Mouse (Mus musculus): Measurements from ENCODE around the gene Pisd.
"Not testable (repeated sequence)": the region's sequence is repeated elsewhere in the genome, so short reads cannot be mapped to it uniquely, and the experiment has no call there.

Pisd gene

DNA sequence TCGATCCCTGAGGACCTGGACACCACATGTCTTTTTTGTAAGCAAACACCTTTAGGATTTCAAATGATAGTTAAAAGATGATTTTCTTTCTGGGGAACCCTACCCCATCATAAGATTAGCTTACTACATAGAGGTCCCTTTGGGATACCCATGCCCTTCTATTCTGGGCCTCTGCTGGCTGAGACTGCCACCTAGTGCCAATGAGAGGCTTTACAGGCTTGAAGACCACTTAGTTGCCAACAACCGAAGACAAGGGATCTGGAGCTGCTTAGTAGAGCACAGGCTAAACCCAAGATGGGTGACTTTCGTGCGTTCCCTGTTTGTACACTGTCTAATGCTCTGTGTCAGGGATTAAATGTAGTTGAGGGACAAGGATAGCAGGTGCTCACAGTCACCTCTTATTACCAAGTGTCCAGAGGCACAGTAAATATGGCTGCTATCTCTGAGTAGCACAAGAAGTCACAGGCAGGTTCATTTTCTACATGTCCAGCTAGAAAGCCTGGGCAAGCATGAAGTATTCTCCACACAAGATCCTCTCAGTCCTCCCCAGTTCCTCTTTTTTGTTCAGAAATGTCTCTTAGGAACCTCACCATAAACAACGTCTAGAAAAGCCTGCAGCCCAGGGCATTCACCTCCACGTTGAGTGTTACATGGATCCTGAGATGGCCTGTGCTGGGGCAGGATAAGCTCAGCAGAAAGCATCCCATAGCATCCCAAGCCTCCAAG is 37.6 kb downstream of the Pisd start:
- peak; percentile 20 for DNase-seq (ENCODE audit: extremely low read depth, insufficient read length, low spot score)

DNA sequence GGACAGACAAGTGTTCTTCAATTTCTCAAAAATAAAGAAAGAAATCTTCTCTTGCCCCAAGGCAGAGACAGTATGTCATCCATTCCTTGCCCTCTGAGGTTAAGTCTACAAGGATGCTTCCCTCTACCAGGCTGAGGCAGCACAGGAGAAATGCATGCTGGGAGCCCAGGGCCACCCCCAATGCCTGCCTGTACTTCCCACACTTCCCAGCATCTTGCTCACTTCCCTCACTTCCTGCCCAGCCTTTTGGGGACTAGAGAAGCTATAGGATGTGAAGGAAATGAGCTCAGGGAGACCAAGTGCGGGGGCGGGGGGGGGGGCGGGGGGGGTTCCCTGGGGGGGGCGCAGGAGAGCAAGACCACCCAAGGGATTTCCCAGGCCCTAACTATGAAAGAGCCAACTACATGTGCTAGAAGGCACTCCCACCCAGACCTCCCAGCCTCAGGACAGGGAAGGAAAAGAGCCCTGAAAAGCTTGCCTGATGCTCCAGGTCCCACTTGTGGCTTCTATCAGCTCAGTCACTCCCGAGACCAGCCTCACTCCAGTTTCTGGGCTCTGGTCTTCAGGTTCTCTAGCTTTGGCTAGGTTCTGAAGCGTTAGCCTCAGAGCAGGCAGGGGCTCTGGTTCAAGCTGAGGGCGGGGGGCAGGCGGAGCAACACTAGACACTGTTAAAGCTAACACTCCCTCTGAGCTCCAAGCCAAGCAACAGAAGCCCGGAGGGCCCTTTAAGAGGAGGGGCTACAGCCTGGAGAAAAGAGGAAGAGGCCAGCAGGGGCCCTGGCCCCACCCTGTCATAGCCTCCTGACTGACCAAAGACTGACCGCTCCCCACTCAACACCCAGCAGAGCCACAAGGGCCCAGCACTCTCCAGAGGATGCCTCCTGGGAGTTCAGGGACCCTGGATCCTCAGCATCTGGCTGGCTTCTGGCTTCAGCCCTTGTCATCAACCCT is 39.5 kb downstream of the Pisd start:
- DNase-seq (ENCODE audit: extremely low read depth, insufficient read length, low spot score): peak; percentile 82

DNA sequence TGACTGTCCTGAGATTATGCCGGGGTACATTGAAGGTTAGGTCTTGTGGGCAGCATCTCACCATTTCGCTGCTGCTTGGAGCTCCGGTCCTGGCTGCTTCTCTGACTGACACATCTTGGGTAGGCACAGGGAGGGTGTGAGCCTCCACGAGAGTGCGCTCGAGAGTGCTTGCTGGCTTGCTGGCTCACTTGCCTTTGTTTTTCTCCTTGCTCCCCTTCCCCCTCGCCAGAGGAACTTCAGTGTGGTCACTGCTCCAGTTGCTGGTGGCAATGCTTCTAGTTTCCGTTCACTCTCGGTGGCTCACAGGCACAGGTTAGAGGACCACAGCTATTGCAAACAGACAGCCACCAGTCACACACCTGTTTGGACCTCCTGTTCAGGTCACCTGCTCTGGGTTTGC is 43.3 kb downstream of the Pisd start:
- DNase-seq (ENCODE audit: extremely low read depth, insufficient read length, low spot score): no peak

DNA sequence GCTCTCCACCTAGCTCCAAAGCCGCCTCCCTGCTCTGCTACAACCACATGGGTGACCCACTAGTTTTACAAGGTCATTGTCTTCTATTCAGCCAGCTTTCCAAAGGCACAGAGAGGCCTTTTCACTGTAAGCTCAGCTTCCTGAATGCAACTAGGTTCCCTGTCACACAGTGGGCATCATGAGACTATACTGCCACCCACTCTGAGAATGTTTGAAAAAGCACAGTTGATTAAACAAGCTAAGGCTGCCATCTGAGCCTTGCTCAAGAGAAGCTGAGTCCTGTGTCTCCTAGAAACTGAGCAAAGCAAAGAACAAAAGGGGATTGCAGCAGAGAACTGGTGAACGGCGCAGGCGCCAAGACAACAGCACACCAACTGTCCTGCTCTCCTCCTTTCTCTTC is 44.1 kb downstream of the Pisd start:
- DNase-seq (ENCODE audit: extremely low read depth, insufficient read length, low spot score): not testable (repeated sequence)

DNA sequence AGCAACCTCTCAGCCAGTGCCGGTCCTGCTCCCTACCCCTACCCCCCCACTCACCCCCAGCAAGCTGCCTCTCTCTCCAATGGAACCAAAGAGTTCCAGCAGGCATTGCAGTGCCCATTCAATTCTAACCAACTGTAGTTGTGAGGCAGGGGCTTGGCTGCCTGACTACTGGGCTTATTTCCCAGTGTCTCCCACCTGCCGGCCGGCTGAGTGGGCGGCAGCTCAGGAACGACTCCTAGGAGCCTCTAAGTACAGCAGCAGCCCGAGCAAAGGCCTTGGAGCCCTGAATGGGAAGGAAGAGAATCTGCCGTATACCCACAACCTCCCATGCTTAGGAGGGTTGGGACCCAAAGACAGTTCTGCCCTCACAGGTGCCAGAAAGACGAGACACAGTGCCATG is 44.6 kb downstream of the Pisd start:
- not testable (repeated sequence) for DNase-seq (ENCODE audit: extremely low read depth, insufficient read length, low spot score)

DNA sequence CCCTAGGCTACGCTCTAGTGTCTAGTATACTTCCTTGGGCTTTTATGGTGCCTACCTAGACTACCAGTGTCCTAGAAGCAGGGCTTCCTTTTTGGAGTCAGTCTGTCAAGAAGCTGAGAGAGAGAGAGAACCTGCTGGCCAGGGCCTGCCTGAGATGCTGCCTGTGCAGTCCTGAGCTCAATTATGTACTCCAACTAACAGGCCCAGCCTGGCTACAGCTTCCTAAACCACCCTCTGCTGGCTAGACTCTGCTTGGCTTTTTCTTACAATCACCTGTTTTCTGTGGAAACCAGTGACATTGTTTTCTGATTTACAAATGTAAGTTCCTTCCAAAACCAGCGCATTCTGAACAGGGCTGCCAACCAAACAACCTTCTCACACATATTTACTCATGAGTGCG is 45.3 kb downstream of the Pisd start:
- DNase-seq (ENCODE audit: extremely low read depth, insufficient read length, low spot score): no peak

DNA sequence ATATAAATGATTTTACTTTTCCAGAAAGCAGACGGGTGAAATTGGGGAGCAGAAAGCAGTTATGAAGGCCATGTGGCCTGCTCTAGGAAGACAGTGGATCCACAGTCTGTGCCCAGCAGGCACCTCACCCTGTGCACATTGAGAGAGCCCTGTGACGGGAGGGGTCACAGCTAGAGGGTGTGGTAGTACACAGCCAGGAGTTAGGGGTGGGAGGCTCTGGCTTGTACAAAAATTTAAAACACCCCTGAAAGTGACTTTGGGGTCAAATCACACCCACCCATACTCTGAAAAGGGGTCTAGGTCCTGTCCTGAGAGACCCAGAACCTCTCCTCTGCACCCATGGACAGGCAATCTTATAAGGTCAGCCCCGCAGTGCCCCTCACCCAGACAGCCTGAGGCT is 48.7 kb downstream of the Pisd start:
- DNase-seq (ENCODE audit: extremely low read depth, insufficient read length, low spot score): not testable (repeated sequence)

DNA sequence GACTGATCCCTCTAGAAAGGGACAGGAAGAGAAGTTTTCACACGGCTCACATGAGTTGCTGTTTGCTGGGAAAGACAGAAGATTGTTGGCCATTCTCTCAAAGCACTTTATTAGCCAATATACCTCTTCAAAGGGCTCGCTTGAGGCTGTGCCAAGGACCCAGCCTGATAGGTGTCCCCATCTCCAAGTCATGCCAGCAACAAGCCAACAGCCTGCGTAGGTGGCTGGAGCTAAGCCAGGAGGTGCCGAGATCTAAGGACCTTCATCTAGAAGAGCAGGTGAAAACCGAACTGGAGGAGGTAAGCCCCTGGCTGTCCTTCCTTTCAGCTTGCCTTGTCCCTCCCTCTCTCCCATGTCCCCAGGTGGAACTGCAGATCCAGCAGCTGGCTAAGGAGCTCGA is 49.7 kb downstream of the Pisd start:
- no peak for DNase-seq (ENCODE audit: extremely low read depth, insufficient read length, low spot score)

DNA sequence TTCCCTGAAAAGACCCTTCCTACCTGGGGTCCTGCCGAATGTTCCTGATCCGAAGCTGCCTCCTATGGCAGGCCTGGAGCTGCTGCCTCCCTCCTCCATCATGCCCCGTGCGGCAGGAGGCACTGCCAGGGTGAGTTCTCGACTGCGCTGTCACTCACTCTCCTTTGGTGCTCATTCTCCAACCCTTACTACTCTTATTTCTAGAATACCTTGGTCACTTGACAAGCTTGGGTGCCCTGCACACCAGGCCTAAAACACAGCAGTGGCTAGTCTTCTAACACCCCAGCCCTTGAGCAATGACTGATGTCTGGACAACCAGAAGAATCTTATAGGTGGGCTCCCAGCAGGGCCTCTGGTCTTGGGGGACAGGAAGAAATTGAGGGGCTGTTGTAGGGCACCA is 51.6 kb downstream of the Pisd start:
- not testable (repeated sequence) for DNase-seq (ENCODE audit: extremely low read depth, insufficient read length, low spot score)

DNA sequence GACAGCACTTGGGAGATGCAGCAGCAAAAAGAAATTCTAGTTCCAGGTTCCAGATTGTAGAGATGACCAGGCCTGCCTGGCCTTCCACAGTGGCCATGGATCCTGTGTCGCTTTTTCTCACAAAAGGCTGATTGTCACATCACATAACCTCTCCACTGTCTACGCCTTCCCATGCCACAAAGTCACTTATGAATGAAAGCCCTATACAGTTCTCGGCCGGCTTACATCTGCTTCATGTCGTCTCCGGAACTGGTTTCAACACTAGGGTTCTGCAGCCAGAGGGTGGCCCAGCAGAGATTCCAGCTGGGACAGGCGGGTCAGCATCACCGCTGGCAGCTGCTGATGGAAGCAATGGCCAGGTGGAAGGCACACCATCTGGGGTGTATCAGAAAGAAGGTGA is 56.6 kb downstream of the Pisd start:
- no peak for DNase-seq (ENCODE audit: extremely low read depth, insufficient read length, low spot score)

DNA sequence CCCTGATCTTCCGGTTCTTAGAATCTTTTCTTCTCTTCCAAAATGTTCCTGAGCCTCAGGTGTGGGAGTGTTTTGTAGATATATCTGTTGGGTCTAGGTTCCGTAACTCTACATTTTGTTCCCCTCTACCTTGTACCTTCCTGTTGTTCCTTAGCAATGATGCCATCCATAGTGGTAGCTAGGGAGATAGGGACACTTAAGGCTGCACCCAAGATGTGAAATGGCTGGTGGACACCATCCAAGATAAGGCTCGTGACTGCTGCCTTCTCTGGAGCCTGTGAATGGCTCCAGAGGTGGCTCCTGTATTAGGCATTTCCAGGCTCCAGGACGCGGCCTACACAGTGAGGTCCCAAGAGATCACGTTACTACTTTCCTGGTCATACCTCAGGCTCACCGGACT is 57.1 kb downstream of the Pisd start:
- no peak for DNase-seq (ENCODE audit: extremely low read depth, insufficient read length, low spot score)

DNA sequence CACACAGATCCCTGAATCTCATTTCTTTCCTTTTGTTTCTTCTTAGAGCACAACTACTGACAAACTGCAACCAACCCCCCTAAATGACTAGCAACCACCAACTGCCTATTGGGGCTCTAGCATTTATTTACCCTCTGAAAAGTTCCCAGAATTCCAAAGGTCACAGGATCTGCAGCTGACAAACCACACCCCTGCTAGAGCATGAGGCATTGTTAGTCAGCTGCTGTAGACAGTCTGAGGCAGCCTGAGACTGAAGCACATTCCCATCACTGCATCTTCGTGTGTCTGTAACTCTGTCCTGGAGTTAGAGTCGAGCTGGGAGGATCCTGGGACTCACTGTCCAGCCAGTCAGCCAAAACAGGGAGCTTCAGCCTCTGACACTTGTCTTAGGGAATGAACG is 60.0 kb downstream of the Pisd start:
- not testable (repeated sequence) for DNase-seq (ENCODE audit: extremely low read depth, insufficient read length, low spot score)

DNA sequence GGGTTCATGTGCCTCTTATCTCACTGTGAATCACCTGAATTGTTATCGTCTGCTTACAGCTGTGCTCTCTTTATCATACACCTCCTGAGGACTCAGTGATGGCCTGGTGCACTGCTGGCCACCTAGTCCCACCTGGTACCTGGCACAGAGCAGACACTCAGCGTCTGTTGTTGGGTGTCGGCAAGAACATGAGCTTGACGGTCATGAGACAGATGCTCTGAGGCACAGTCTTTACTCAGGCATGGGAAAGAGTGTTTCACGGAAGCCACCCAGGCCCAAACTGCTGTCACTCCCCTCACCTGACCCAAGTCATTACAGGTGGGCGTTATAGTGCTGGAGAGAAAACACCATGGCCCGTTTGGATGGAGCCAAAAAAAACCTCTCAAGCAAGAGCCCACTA is 61.5 kb downstream of the Pisd start:
- no peak for DNase-seq (ENCODE audit: extremely low read depth, insufficient read length, low spot score)

DNA sequence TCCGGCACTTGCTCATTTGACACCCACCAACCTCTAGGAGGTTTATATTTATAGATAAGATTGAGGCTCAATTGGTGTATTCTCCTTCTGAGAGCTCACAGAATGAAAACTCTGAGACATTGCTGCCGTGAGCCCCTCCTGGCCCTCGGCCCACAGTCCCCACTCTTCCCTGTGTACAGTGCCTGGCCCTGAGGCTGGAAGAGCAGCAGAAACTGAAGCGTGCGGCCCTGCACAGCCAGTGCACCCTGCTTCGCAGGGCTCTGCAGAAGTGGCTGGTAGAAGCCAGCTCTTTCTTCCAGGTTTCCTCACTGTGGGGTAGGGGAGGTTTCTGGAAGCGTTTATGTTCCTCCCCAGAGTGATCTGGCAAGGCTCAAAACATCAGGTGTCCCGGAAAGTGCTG is 62.7 kb downstream of the Pisd start:
- DNase-seq (ENCODE audit: extremely low read depth, insufficient read length, low spot score): not testable (repeated sequence)

DNA sequence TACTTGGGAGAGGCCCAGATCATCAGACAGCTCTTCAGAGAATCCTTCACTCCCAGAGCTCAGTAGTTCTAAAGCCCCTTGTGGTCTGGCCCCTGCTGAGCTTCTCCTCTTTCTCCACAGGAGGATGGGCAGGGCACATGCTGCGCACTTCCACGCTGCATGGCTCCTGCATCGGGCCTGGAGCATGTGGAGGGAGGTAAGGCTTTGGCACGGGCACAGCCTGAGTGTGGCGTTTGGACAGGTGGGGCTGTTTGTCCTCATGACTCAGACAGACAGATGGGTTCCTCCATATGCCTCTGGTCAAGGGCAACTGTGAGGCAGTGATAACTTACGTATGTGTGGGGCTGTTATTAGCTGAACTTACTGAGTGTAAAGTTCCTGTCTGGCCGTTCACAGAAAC is 63.2 kb downstream of the Pisd start:
- DNase-seq (ENCODE audit: extremely low read depth, insufficient read length, low spot score): no peak

DNA sequence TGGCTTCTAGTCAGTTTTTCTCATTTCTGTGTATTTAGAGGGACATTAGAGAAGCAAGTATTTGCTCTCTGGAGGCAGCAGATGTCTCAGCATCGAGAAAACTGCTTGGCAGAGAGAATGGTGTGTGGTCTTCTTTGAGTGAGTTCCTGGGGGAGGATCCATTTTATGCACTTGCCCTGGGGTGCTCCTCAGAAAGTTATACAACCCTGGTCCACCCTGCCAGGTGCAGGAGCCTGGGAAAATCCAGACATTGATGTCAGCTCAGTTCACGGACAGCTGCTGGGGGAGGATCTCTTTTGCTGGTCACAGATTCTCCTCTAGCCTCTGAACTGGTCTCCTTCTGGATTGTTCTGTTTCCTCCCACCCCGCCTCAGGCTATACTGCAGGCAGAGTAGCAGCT is 64.1 kb downstream of the Pisd start:
- DNase-seq (ENCODE audit: extremely low read depth, insufficient read length, low spot score): no peak

DNA sequence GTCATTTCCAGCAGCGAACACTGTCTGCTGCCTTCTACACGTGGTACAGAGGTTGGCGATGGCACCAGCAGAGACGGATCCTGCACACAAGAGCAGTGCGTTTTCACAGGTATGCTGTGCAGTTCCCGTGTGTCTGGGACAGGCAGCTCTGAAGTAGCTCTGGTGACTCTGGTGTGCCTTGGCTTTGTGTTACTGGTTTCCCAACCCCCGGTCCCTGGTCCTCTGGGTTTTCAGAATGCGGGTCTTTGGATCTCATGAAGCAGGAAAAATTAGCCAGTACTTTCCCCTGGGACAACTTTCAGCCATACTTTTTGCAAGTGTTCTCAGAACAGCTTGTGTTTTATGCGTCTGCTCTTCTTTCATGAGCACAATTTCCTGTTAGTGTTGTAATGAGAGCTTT is 65.0 kb downstream of the Pisd start:
- DNase-seq (ENCODE audit: extremely low read depth, insufficient read length, low spot score): no peak

DNA sequence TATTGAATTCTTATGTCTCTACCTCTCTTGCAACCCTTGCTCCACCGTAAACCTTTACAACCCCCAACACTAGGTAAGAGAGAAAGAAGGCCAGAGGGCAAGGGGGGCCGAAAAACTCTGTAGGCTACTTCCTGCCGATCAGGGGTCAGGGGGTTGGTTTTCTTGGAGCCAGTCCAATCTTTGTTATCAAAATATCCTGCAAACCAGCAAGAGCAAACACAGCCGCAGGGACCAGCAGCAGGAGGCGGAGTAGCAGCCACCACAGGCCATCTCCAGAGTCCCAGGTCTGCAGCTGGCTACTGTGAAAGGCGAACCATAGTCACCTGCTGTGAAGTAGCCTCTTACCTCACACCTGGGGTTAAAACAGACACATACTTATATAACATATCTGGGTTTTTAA is 66.5 kb downstream of the Pisd start:
- DNase-seq (ENCODE audit: extremely low read depth, insufficient read length, low spot score): no peak

DNA sequence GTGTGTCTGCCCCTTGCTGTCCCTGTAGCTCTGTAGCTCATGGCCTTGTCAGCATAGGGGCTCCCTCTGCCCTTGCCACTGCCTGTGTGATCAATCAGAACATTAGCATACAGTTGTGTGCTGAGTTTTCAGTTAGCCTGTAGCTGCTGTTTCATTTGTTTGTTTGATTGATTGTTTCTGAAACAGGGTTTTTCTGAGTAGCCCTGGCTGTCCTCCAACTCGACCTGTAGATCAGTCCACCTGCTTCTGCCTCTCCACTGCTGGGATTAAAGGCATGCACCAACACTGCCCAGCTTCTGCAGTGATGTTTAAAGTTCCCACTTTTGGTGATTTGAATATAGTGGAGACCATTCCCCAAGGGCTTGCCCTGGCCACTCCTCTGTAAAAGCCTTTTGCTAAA is 67.7 kb downstream of the Pisd start:
- DNase-seq (ENCODE audit: extremely low read depth, insufficient read length, low spot score): no peak

DNA sequence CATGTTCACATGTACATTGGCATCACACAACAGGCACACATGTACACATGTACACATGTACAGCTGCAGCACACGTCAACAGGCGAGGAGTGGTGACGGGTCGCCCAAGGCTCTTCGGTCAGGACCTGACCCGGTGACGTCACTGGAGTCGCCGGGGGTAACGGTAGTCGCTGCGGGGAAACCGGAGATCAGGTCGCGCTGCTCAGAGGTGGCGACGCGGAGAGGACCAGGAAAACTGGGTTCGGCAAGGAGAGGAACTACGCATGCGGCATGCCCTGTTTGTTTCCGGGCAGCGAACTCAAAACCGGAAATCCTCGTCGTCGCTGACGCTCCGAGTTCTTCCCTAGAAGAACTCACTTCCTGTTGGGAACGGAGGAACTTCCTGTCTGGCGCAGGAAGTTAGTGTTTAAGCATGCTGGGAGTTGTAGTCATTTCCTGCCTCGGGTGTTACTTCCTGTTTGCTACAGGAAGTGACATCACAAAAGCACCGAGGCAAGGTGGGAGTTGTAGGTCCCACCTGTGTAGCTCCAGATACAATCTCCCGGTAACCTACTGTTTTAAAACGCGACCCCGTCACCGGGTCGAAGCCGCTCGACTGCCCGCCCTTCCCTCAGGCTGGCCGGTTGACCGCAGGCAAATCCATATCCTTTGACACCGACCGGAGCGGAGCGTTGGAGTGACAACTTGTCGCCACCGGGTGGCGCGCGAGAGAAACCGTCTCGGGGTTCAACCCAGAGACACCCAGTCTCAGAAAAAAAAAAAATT is 71.6 kb downstream of the Pisd start:
- DNase-seq (ENCODE audit: extremely low read depth, insufficient read length, low spot score): peak; percentile 97

DNA sequence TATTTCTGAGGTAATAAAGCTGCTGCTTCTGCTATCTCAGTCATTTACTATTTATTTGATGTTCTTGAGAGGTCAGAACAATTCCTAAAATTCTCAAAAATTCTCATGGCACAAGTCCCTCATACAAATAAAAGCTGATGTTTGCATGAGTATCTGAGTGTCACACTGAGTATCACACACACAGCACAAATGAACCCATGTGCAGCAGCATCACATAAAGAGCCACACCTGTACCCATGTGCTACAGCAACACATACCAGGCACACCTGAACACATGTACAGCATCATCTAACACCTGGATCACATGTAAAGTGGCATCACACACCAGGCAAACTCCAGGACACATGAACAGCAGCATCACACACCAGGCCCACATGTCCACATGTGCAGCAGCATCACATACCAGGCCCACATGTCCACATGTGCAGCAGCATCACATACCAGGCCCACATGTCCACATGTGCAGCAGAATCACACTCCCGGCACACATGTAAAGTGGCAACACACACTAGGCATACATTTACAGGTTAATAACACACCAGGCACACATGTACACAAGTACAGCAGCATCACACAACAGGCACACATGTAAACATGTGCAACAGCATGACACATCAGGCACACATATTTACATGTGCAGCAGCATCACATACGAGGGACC is 72.3 kb downstream of the Pisd start:
- peak; percentile 40 for DNase-seq (ENCODE audit: extremely low read depth, insufficient read length, low spot score)
